Mouse (Mus musculus) layer of hippocampus, adult 9-11 months (tissue): ENCODE data around the gene Zfp644.
"Not testable (repeated sequence)": the region's sequence is repeated elsewhere in the genome, so short reads cannot be mapped to it uniquely, and the experiment has no call there.

Experiments
- DNase-seq: peaks from one replicate; pipeline ENCODE4 v3.0.0; 2022

Zfp644 gene

GRCm38 (mm10) chr5:106696396-106697337 is at the start of gene Zfp644:
Gene Zfp644 (minus strand): TSS chr5:106697287.
- DNase-seq, result peak; percentile 90

DNA sequence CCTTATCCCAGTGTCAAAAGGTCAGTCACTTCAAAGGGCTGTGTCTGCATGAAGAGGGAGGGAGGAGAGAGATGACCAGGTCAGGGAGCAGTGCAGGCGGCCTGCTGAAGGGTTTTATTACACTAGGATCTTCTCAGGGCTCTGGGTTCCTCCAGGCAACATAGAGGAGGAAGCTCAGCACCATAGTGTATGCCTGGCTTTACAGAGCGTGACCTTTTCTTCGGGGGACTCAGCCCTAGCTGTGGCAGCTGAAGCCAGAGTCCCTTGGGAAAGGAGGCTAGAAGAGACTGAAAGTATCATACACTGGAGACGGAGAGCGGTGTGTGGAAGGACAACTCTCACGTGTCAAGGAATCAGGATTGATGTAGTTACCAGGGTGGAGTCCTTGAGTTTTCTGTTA is 42.6 kb upstream of the Zfp644 start:
- DNase-seq, result no peak

GRCm38 (mm10) chr5:106723487-106723886 is 26.4 kb upstream of the Zfp644 start:
- no peak for DNase-seq

DNA sequence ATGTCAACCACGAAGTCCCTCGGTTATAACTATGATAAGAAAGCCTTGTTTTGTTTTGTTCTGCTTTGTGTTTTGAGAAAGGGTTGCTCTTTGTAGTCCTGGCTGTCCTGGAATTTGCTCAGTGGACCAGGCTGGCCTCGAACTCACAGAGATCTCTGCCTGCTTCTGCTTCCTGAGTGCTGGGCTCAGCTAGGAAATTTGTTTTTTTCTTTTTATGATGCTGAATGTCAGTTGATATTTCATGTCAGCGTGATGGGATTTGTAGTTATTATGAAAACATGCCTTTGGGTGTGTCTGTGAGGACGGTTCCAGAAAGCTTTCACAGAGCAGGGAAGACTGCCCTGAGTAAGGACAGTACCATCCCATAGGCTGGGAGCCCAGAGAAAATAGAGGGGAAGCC is 25.7 kb upstream of the Zfp644 start:
- no peak for DNase-seq

GRCm38 (mm10) chr5:106711870-106712277 is 14.8 kb upstream of the Zfp644 start:
- peak; percentile 31 for DNase-seq

- no peak for DNase-seq
Measured at GRCm38 (mm10) chr5:106711220-106711726, 14.2 kb upstream of the Zfp644 start.

DNA sequence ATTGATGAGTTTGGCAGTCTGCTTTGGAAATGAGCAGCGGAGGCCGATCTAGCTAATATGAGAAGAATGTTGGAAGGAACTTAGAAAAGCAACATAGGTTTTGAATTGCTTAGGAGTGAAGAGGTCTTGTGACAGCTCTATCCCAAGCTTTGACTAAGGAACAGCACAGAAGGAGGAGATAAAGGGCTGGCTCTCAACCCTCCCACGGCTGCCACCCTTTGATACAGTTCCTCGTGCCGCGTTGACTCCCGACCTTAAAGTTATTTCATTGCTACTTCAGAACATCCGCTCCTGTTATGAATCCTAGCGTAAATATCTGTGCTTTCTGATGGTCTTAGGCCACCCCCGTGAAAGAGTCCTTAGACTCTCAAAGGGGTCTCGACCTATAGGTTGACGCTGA is 13.5 kb upstream of the Zfp644 start:
- no peak for DNase-seq

- no peak for DNase-seq
Measured at GRCm38 (mm10) chr5:106710085-106710409, 13.0 kb upstream of the Zfp644 start.

DNA sequence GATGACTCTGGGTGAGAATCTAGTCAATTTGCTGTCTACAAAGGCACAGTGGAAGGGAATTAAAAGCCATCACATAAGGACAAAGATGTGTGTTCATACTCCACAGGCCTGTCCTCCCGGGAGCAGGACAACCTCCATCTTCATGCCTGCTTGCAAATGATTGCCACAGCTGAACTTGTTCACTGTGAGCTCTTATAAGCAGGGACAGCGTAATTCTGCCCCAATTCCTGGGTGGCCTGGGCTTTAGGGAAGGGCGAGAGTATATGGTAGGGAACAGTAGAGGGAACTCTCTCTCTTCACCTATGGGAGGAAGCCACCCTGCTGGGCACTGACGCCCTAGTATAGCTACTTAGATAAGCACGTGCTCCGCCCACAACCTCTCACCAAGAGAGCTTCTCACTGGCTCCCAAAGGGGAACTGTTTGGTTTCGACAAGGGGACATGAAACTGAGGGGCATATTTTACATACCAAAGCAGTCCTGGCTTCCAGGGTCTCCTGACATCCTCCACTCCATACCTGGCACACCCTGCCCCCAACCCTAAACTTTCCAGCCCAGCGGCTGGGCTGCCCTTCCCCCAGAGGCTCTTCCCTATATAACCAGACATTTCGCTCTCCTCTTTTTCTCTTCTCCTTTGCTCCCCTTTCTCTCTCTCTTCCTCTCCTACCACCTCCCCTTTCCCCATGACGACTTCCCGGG is 12.4 kb upstream of the Zfp644 start:
- DNase-seq, result no peak

GRCm38 (mm10) chr5:106706363-106706762 is 9.3 kb upstream of the Zfp644 start:
- DNase-seq, result no peak

DNA sequence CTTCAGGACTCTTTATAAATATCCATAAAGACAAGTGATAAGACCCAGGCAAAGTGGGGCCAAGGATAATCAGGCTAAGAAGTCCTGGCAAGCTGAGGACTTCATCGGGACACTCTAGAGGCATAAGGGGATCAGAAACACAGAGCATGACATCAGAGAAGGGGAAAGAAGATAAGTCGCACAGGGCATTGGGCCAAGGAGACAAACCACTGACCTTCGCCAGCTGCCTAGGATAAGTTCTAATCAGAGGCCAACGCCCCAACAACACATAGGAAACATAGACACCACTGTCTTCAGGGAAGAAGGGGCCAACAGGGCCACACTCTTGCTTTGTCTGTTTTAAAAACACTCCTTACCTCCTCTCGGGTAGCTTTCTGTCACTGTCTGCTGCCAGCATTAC is 8.1 kb upstream of the Zfp644 start:
- DNase-seq, result no peak

DNA sequence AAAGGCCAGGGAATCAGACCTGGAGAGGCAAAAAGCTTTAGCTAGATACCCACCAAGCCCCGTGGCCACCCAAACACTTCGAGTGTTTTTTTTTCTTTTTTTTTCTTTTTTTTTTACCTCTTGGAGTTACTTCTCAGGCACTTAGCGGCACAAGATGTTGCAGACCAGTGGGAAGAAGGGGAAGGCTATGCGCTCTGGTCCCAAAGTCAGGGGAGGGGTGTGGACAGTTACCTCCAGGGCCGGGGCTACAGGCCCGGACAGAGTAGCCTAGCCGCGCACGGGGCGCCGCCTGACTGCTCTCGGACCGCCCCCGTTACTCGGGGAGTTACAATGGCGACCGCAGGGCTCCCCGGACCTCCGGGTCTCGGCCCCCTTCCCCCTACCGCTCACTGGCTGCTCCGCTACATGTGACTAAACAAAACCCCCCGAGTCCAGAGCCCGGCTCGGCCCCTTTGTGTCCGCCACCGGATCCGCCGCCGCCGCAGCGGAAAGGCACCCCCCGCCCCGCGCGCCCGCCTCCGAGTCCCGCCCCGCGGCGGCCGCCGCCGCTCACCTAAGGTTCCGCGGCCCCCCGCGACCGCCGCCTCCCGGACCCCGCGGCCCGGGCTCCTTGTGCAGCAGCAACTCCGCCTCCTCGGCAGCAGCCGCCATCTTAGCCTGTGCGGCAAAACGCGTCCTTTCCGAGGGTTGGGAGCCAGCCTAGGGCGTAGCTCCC is 1.2 kb downstream of the Zfp644 start:
- DNase-seq, result peak; percentile 71

DNA sequence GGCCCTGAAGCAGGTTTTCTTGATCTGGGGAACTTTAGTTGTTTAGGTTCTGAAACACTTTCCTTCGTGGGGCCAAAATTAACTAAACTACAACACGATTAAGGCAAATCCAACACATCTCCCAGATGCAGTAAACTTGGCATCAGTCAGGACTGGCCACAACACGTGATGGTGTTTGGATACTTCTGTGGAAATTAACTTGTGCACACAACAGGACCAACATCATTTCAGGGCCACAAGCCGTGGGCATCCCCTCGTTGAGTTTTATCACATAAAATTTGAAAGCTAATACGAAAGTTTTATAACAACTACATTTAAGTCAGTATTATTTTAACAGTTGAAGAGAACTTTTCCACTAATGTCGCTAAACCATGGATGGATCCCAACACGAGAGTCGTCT is 1.9 kb downstream of the Zfp644 start:
- DNase-seq, result no peak

- no peak for DNase-seq
Measured at GRCm38 (mm10) chr5:106694683-106695082, 2.4 kb downstream of the Zfp644 start.

DNA sequence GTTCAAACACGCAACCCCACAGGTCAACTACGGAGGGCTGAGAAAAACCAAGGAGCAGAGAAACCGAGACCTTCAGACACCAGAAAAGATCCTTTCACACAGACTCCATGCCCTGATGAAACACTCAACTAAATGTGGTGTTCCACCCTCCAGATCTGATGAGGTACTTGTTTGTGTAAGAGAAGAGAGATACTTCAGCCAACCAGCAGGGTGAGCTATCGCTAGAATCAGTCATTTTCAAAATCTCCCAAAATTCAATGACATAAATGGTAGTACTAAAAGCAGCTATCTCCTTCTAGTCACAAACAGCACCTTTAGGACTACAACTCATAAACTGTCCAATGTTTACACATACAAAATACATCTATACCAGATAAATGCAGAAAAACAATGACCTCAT is 4.1 kb downstream of the Zfp644 start:
- DNase-seq, result no peak

DNA sequence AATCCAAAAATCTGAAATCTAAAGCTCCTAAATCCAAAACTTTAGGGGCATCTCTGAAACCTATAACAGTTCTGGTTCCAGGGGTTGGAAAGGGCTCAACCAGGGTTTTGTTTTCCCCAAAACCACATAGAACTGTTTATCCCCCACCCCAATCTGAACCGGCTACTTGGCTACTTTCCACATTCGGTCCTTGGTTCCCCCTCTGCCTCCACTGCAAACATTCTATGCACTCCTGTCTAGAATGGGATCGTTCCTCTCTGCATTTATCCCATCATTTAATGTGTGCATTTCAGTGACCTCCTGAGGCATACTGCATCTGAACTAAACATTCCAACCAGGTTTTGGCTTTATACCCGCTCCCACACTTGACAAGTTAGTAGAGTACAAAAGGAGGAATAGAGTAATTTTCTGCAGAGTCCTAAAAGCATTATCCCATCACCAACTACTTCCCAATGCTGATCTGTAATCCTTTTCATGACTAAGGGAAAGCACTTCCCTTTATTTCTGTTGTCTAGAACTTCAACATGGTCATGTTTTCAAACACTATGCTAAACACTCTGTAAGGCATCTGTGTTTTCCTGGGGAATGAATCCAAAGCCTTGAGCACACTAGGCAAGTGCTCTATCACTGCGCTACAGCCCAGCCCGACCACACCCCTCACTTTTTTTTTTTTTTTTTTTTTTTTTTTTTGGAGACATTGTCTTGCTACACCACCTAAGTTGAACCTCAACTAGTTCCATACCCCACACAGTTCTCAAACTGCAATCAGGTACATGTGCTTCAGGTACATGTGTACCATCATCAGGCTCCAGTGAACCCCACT is 16.2 kb downstream of the Zfp644 start:
- DNase-seq, result no peak

- no peak for DNase-seq
Measured at GRCm38 (mm10) chr5:106679659-106680058, 17.4 kb downstream of the Zfp644 start.

GRCm38 (mm10) chr5:106678823-106679222 is 18.3 kb downstream of the Zfp644 start:
- not testable (repeated sequence) for DNase-seq

DNA sequence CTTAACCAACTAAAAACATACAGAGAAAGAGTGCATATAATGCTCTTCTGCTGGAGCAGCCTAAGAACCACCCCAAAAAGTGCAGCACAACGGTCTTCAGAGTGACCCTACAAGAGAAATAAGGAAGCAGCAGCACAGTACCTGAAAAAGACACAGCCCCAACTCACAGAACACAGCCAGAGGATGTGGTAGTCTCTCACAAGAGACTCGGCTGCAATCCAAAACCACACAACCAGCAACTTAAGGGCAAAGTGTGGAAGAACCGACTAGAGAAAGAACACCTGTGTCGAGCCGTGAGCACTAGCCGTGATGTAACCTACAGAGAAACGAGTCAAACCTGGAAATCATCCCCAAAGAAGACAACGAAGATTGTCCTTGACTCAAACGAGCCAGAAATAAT is 20.3 kb downstream of the Zfp644 start:
- DNase-seq, result no peak

DNA sequence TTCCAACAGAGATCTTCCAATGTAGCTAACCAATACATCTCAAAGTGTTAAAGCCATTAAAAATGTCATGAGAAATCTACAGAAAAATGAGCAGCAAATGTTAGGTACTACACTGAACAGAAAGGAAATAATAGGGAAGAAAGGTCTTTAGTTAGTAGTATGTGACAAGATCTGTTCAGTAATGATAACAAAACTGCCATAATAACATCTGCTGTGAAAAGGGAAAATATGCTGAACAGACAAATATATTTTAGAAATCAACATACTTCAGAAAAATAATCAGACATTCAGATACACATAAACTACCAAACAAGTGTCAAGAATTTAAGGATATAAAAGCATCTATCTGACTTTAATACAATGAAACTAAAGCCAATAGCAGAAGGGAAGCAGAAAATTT is 24.5 kb downstream of the Zfp644 start:
- DNase-seq, result no peak

DNA sequence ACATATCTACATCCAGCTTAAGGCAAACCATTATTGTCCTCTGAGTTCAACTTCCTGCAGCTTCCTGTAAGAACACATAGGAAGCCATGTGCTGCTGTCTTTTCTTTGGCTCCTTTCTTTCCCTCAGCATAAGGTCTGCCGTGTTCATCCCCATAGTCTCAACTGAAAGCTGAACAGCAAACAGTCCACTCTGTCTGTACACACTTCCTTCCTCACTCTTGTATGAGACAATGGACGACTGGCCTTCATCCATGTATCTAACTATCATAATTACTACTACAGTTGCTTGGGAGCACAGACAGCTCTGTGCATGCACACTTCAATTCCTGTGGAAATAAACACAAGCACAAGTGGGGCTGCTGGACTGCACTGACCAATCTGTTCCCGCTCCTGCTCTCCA is 25.2 kb downstream of the Zfp644 start:
- no peak for DNase-seq

- no peak for DNase-seq
Measured at GRCm38 (mm10) chr5:106664910-106665309, 32.2 kb downstream of the Zfp644 start.

- no peak for DNase-seq
Measured at GRCm38 (mm10) chr5:106660867-106661266, 36.2 kb downstream of the Zfp644 start.
